Mouse (Mus musculus): ENCODE results near the gene Cdhr2. TPM values are rescaled to one million over a fixed set of nuclear protein-coding genes. Genes with fewer than 3 reads are reported as not detected.

Cdhr2 gene
- polyA plus RNA-seq, 1 experiment from 2014 or later: 0.22 TPM

GRCm38 (mm10) chr13:54694348-54695060, 6.8 kb upstream of the Cdhr2 start:
- H3K4me1 ChIP-seq: peaks cover 34% of the 10 kb centered on the region
- no peaks in the 10 kb centered on the region for H3K9me3 ChIP-seq (replicated peaks)
- WGBS: 20% methylated on average over 22 of the region's 26 CpGs
- peak; percentile 86 for ATAC-seq (ENCODE audit: low FRiP score)
- peak overlapping the region; percentile 59 for H3K9ac ChIP-seq (replicated peaks)
- H3K4me3 ChIP-seq (replicated peaks): peak overlapping the region; percentile 79
- no peaks in the 10 kb centered on the region for H3K27me3 ChIP-seq (replicated peaks)
- no peaks in the 10 kb centered on the region for H3K36me3 ChIP-seq
- peak overlapping the region; percentile 98 for H3K27ac ChIP-seq (replicated peaks)
- H3K4me2 ChIP-seq: peak overlapping the region; percentile 91

- Histone ChIP-seq H3K36me3 (no peaks in the 10 kb centered on the region), H3K9me3 (replicated peaks) (no peaks in the 10 kb centered on the region), H3K4me2 (no peak overlapping the region), H3K4me3 (replicated peaks) (no peak overlapping the region), H3K4me1 (peaks cover 28% of the 10 kb centered on the region), H3K9ac (replicated peaks) (no peak overlapping the region), H3K27me3 (replicated peaks) (no peaks in the 10 kb centered on the region), H3K27ac (replicated peaks) (no peak overlapping the region)
- WGBS: 94% methylated on average over 11 of the region's 11 CpGs
- no peak for ATAC-seq (ENCODE audit: low FRiP score)
Measured at GRCm38 (mm10) chr13:54695479-54696230, 5.6 kb upstream of the Cdhr2 start.

- Histone ChIP-seq H3K4me3 (replicated peaks) (no peak overlapping the region), H3K36me3 (no peaks in the 10 kb centered on the region), H3K4me2 (no peak overlapping the region), H3K27me3 (replicated peaks) (no peaks in the 10 kb centered on the region), H3K27ac (replicated peaks) (no peak overlapping the region), H3K9ac (replicated peaks) (no peak overlapping the region), H3K4me1 (no peaks in the 10 kb centered on the region), H3K9me3 (replicated peaks) (no peaks in the 10 kb centered on the region)
- ATAC-seq (ENCODE audit: low FRiP score): no peak
- 81% methylated on average over 7 of the region's 7 CpGs for WGBS
Measured at GRCm38 (mm10) chr13:54702507-54702906, 1.2 kb downstream of the Cdhr2 start.

- no peaks in the 10 kb centered on the region for H3K9me3 ChIP-seq (replicated peaks)
- no peak overlapping the region for H3K27ac ChIP-seq (replicated peaks)
- ATAC-seq (ENCODE audit: low FRiP score): no peak
- 56% methylated on average over 6 of the region's 6 CpGs for WGBS
- no peak overlapping the region for H3K9ac ChIP-seq (replicated peaks)
- no peaks in the 10 kb centered on the region for H3K27me3 ChIP-seq (replicated peaks)
- no peak overlapping the region for H3K4me2 ChIP-seq
- no peaks in the 10 kb centered on the region for H3K36me3 ChIP-seq
- no peak overlapping the region for H3K4me3 ChIP-seq (replicated peaks)
- no peaks in the 10 kb centered on the region for H3K4me1 ChIP-seq
Measured at GRCm38 (mm10) chr13:54704890-54705289, 3.6 kb downstream of the Cdhr2 start.

GRCm38 (mm10) chr13:54710866-54711265, 9.6 kb downstream of the Cdhr2 start:
- Histone ChIP-seq H3K4me1 (no peaks in the 10 kb centered on the region), H3K27ac (replicated peaks) (no peak overlapping the region), H3K4me3 (replicated peaks) (no peak overlapping the region), H3K27me3 (replicated peaks) (peaks cover under 1% of the 10 kb centered on the region), H3K36me3 (no peaks in the 10 kb centered on the region), H3K9ac (replicated peaks) (no peak overlapping the region), H3K4me2 (no peak overlapping the region), H3K9me3 (replicated peaks) (no peaks in the 10 kb centered on the region)
- 82% methylated on average over 3 of the region's 3 CpGs for WGBS
- no peak for ATAC-seq (ENCODE audit: low FRiP score)

GRCm38 (mm10) chr13:54714393-54714792, 13.1 kb downstream of the Cdhr2 start:
- no peak overlapping the region for H3K27ac ChIP-seq (replicated peaks)
- H3K9ac ChIP-seq (replicated peaks): no peak overlapping the region
- peaks cover 7% of the 10 kb centered on the region for H3K27me3 ChIP-seq (replicated peaks)
- 47% methylated on average over 4 of the region's 4 CpGs for WGBS
- no peak overlapping the region for H3K4me2 ChIP-seq
- 0 out of 2 replicates have a peak, but pooled peaks cover 5% of the 10 kb centered on the region for H3K4me1 ChIP-seq
- no peak overlapping the region for H3K4me3 ChIP-seq (replicated peaks)
- no peak for ATAC-seq (ENCODE audit: low FRiP score)
- no peaks in the 10 kb centered on the region for H3K36me3 ChIP-seq
- no peaks in the 10 kb centered on the region for H3K9me3 ChIP-seq (replicated peaks)

- Histone ChIP-seq H3K27ac (replicated peaks) (no peak overlapping the region), H3K4me1 (0 out of 2 replicates have a peak, but pooled peaks cover 5% of the 10 kb centered on the region), H3K27me3 (replicated peaks) (peaks cover 7% of the 10 kb centered on the region), H3K4me3 (replicated peaks) (no peak overlapping the region), H3K4me2 (no peak overlapping the region), H3K9me3 (replicated peaks) (no peaks in the 10 kb centered on the region), H3K9ac (replicated peaks) (no peak overlapping the region), H3K36me3 (no peaks in the 10 kb centered on the region)
- no peak for ATAC-seq (ENCODE audit: low FRiP score)
- WGBS: 59% methylated on average over 10 of the region's 10 CpGs
Measured at GRCm38 (mm10) chr13:54714996-54715395, 13.7 kb downstream of the Cdhr2 start.

GRCm38 (mm10) chr13:54716916-54717315, 15.7 kb downstream of the Cdhr2 start:
- Histone ChIP-seq H3K4me3 (replicated peaks) (no peak overlapping the region), H3K4me1 (0 out of 2 replicates have a peak, but pooled peaks cover 5% of the 10 kb centered on the region), H3K9ac (replicated peaks) (no peak overlapping the region), H3K27ac (replicated peaks) (no peak overlapping the region), H3K27me3 (replicated peaks) (peaks cover 7% of the 10 kb centered on the region), H3K4me2 (no peak overlapping the region), H3K9me3 (replicated peaks) (no peaks in the 10 kb centered on the region), H3K36me3 (no peaks in the 10 kb centered on the region)
- peak; percentile 40; the same call in 1 of the 2 replicates for ATAC-seq (ENCODE audit: low FRiP score)
- 0% methylated on average over 5 of the region's 5 CpGs for WGBS

- WGBS: 90% methylated on average over 3 of the region's 3 CpGs
- ATAC-seq (ENCODE audit: low FRiP score): no peak
- Histone ChIP-seq H3K27ac (replicated peaks) (no peak overlapping the region), H3K9me3 (replicated peaks) (no peaks in the 10 kb centered on the region), H3K4me1 (peaks cover 3% of the 10 kb centered on the region; the same call in 1 of the 2 replicates), H3K27me3 (replicated peaks) (no peaks in the 10 kb centered on the region), H3K4me2 (no peak overlapping the region), H3K4me3 (replicated peaks) (no peak overlapping the region), H3K36me3 (no peaks in the 10 kb centered on the region), H3K9ac (replicated peaks) (no peak overlapping the region)
Measured at GRCm38 (mm10) chr13:54723143-54723542, 21.9 kb downstream of the Cdhr2 start.

- Histone ChIP-seq H3K36me3 (no peaks in the 10 kb centered on the region), H3K4me3 (replicated peaks) (no peak overlapping the region), H3K9me3 (replicated peaks) (no peaks in the 10 kb centered on the region), H3K9ac (replicated peaks) (no peak overlapping the region), H3K4me1 (peaks cover 3% of the 10 kb centered on the region; the same call in 1 of the 2 replicates), H3K4me2 (no peak overlapping the region), H3K27me3 (replicated peaks) (no peaks in the 10 kb centered on the region), H3K27ac (replicated peaks) (no peak overlapping the region)
- WGBS: 57% methylated on average over 11 of the region's 11 CpGs
- ATAC-seq (ENCODE audit: low FRiP score): no peak
Measured at GRCm38 (mm10) chr13:54726131-54726530, 24.9 kb downstream of the Cdhr2 start.

GRCm38 (mm10) chr13:54736931-54737330, 35.7 kb downstream of the Cdhr2 start:
- Histone ChIP-seq H3K4me2 (no peak overlapping the region), H3K9me3 (replicated peaks) (no peaks in the 10 kb centered on the region), H3K36me3 (peaks cover 59% of the 10 kb centered on the region), H3K9ac (replicated peaks) (no peak overlapping the region), H3K27me3 (replicated peaks) (peaks cover 24% of the 10 kb centered on the region), H3K4me3 (replicated peaks) (no peak overlapping the region), H3K4me1 (peaks cover 14% of the 10 kb centered on the region), H3K27ac (replicated peaks) (no peak overlapping the region)
- 21% methylated on average over 3 of the region's 3 CpGs for WGBS
- ATAC-seq (ENCODE audit: low FRiP score): 0 out of 2 replicates have a peak, but pooled peaks have one; percentile 7

Data from neural tube, embryonic 15.5 days (tissue).